Mouse (Mus musculus): ENCODE results near the gene Gk2. TPM values are rescaled to one million over a fixed set of nuclear protein-coding genes. Genes with fewer than 3 reads are reported as not detected.

The Gk2 gene
- total RNA-seq, 2 experiments from 2014 or later = not detected

Other genes with a start within 250 kb of the Gk2 start
- gene Naa11, start 64.6 kb downstream of the Gk2 start, total RNA-seq (2021) = not detected